In genomic region chr16:97096709-97097108, GRCm38 (mm10) we compare ENCODE assay signal across 12 mouse cellular contexts.
A peak's percentile ranks its signal among the peaks of the same experiment; 100 is the strongest.
DNase-seq lines count a peak whose midpoint lies in the region; ATAC-seq and TF ChIP-seq lines count a peak whose summit lies in the region.
"Had no signal": no experiment of that assay in that cellular context is flagged by ENCODE, and none has a peak within 500 bp of the region (broad histone marks: within the 10 kb centered on the region; RNA-seq: fewer than 3 reads in every experiment).

No protein-coding gene starts in this region.

- no peaks in the 10 kb centered on the region for H3K9me3 ChIP-seq in limb, embryonic 10.5 days (replicated peaks)
- no peaks in the 10 kb centered on the region for H3K9me3 ChIP-seq in forebrain, embryonic 16.5 days (ENCODE audit: control insufficient read depth, low read length)

- H3K27me3 ChIP-seq in cerebellum, adult 2 months (ENCODE audit: control insufficient read depth, insufficient read depth, low read length): no peaks in the 10 kb centered on the region
- peaks cover 36% of the 10 kb centered on the region; the same call in 1 of the 2 replicates for H3K27me3 ChIP-seq in limb, embryonic 10.5 days (ENCODE audit: low read depth, poor library complexity, severe bottlenecking)
- H3K27me3 ChIP-seq in forebrain, embryonic 16.5 days (replicated peaks; ENCODE audit: control insufficient read depth, insufficient read depth, low read length): no peaks in the 10 kb centered on the region

- H3K27ac ChIP-seq in cerebellum, adult 2 months (ENCODE audit: insufficient read depth, low read length): no peak overlapping the region
- no peak overlapping the region for H3K27ac ChIP-seq in left cerebral cortex, adult 2 months
- no peak overlapping the region for H3K27ac ChIP-seq in limb, embryonic 10.5 days
- H3K27ac ChIP-seq in forebrain, embryonic 16.5 days (ENCODE audit: low read length): no peak overlapping the region

- 20% methylated on average over 2 of the region's 2 CpGs for WGBS in cerebellum, adult 2 months
- 90% methylated on average over 2 of the region's 2 CpGs for WGBS in limb, embryonic 10.5 days
- WGBS in forebrain, embryonic 16.5 days: 88% methylated on average over 2 of the region's 2 CpGs

- no peak for TF ChIP-seq POLR2A in cerebellum, adult 2 months (IDR thresholded peaks at IDR 0.05; ENCODE audit: borderline replicate concordance, insufficient read depth, low read length)

- no peak overlapping the region for H3K4me2 ChIP-seq in forebrain, embryonic 16.5 days (ENCODE audit: low read length)
- H3K4me2 ChIP-seq: lung, embryonic 14.5 days had no signal

- no peak overlapping the region for H3K9ac ChIP-seq in forebrain, embryonic 16.5 days (replicated peaks; ENCODE audit: low read depth, low read length)
- H3K9ac ChIP-seq: lung, embryonic 14.5 days had no signal

- H3K4me3 ChIP-seq in cerebellum, adult 2 months (replicated peaks; ENCODE audit: insufficient read depth, low read depth, low read length): no peak overlapping the region
- H3K4me3 ChIP-seq in left cerebral cortex, adult 2 months: no peak overlapping the region
- H3K4me3 ChIP-seq in limb, embryonic 10.5 days: no peak overlapping the region
- no peak overlapping the region for H3K4me3 ChIP-seq in forebrain, embryonic 16.5 days (replicated peaks; ENCODE audit: low read length)

- H3K4me1 ChIP-seq in cerebellum, adult 2 months (ENCODE audit: control insufficient read depth, insufficient read depth, low read length): peaks cover 17% of the 10 kb centered on the region
- H3K4me1 ChIP-seq in limb, embryonic 10.5 days: peaks cover 15% of the 10 kb centered on the region
- peaks cover 18% of the 10 kb centered on the region for H3K4me1 ChIP-seq in forebrain, embryonic 16.5 days (replicated peaks; ENCODE audit: control insufficient read depth, insufficient read depth, low read length)

- H3K36me3 ChIP-seq in limb, embryonic 10.5 days: no peaks in the 10 kb centered on the region
- H3K36me3 ChIP-seq in forebrain, embryonic 16.5 days (ENCODE audit: control insufficient read depth, insufficient read depth): no peaks in the 10 kb centered on the region

- peak; percentile 93 for ATAC-seq in frontal cortex, adult (ENCODE audit: low TSS enrichment)
- no peak for ATAC-seq in forebrain, embryonic 16.5 days
- ATAC-seq: hindbrain, embryonic 16.5 days had no signal

- no peak for TF ChIP-seq CTCF in cerebellum, adult 2 months (IDR thresholded peaks at IDR 0.05; ENCODE audit: borderline replicate concordance, insufficient read depth, low read depth, low read length)
- TF ChIP-seq CTCF in left cerebral cortex, adult 2 months (IDR thresholded peaks at IDR 0.05): no peak

- intact Hi-C loops in left cerebral cortex, adult 2 months (cut with DNase I): no loop called here

- no peak for DNase-seq in frontal cortex, postnatal 14 days (ENCODE audit: low spot score in 2 of 2)
- peak; percentile 83 for DNase-seq in Muller cell, postnatal 12 days (ENCODE audit: inconsistent ontology term)
- peak; percentile 69 to 90 for DNase-seq in cerebellum, adult 2 months
- DNase-seq in left cerebral cortex, adult 2 months (ENCODE audit: extremely low spot score in 1 of 2, low spot score in 2 of 2): peak; percentile 48 to 63
- DNase-seq in kidney, postnatal 4 days: no peak
- no peak for DNase-seq in limb, embryonic 10.5 days (ENCODE audit: low spot score)
- DNase-seq: gastrocnemius, postnatal 25 days; lung, embryonic 14.5 days; retina, postnatal 1 day had no signal

Comparison
In these comparisons a context has a peak if more than half of its experiments do, and no peak if none do; other contexts are left out.
1. DNase-seq: peak in Muller cell, postnatal 12 days (single experiment), cerebellum, adult 2 months (2 of 2) and left cerebral cortex, adult 2 months (2 of 2); none in frontal cortex, postnatal 14 days (0 of 2), kidney, postnatal 4 days (0 of 2) and limb, embryonic 10.5 days (single experiment).